Mouse (Mus musculus): ENCODE measurements around the gene Zbtb38.

DNA sequence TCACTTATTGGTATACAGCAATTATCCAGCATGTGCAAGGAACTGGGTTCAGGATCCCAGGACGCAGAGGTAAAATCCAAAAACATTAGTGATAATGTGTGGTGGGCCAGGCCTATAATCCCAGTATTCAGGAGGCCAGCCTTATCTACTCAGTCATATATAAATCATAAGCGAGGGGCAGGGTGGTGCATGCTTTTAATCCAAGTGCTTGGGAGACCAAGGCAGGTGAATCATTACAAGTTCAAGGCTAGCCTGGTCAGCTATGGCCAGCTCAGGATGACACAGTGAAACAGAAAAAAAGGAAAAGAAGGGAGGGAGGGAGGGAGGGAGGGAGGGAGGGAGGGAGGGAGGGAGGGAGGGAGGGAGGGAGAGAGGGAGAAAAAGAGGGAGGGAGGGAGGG is 42.0 kb upstream of the Zbtb38 start:
- no peak for TF ChIP-seq ZNF384 (IDR thresholded peaks at IDR 0.05; ENCODE audit: low read depth, low read length)
- no peak for TF ChIP-seq ZC3H11A (IDR thresholded peaks at IDR 0.05; ENCODE audit: borderline replicate concordance, low read depth, low read length)
- TF ChIP-seq HCFC1 (IDR thresholded peaks at IDR 0.05; ENCODE audit: borderline replicate concordance, insufficient read depth, low read length), result no peak
